In the genomic region with DNA sequence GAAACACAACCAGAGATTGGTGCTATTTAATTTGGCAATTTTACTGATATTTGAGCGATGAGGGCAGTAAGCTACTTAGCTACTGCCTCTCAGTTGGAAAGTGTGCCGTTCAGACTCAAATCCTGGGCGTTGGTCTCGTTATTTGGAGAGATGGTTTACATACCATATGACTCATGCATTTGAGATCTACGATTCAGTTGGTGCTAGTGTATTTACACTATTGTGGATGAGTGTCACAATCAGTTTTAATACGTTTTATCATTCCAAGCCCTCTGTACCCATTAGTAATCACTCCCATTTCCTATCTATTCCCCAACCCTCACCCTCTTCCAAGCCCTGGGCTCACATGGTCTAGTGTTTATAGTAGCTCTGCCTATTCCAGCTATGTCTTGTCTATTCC, we compare ENCODE assay signal across 27 mouse cellular contexts. TPM values are rescaled to one million over a fixed set of nuclear protein-coding genes. Genes with fewer than 3 reads are reported as not detected.
DNase-seq lines count a peak whose midpoint lies in the region; ATAC-seq and TF ChIP-seq lines count a peak whose summit lies in the region.
"Had no signal": no experiment of that assay in that cellular context is flagged by ENCODE, and none has a peak within 500 bp of the region (broad histone marks: within the 10 kb centered on the region; RNA-seq: fewer than 3 reads in every experiment).

No protein-coding gene starts in this region.

- no peak for TF ChIP-seq CTCF in C2C12 (IDR thresholded peaks at IDR 0.05; ENCODE audit: control insufficient read depth, insufficient read depth, insufficient read length)

- H3K79me3 ChIP-seq in C2C12 (ENCODE audit: low read depth) = no peaks in the 10 kb centered on the region

- H3ac ChIP-seq in C2C12 (ENCODE audit: control insufficient read depth, insufficient read length, low read depth) = no peak overlapping the region

- H3K27me3 ChIP-seq in C2C12 (ENCODE audit: control insufficient read depth, insufficient read depth, insufficient read length) = no peaks in the 10 kb centered on the region
- H3K27me3 ChIP-seq in hindbrain, embryonic 13.5 days = no peaks in the 10 kb centered on the region
- no peaks in the 10 kb centered on the region for H3K27me3 ChIP-seq in intestine, embryonic 15.5 days (replicated peaks)
- H3K27me3 ChIP-seq: embryonic facial prominence, embryonic 13.5 days; embryonic facial prominence, embryonic 15.5 days; forebrain, embryonic 12.5 days had no signal

- intact Hi-C loops in gastrocnemius, postnatal 36 days (cut with DNase I) = no loop called here

- H3K4me3 ChIP-seq in C2C12 (ENCODE audit: insufficient read depth, poor library complexity, severe bottlenecking) = no peak overlapping the region
- no peak overlapping the region for H3K4me3 ChIP-seq in hindbrain, embryonic 13.5 days
- H3K4me3 ChIP-seq in intestine, embryonic 15.5 days (replicated peaks) = no peak overlapping the region
- H3K4me3 ChIP-seq: embryonic facial prominence, embryonic 13.5 days; embryonic facial prominence, embryonic 15.5 days; erythroblast, embryonic 14.5 days; forebrain, embryonic 10.5 days; forebrain, embryonic 12.5 days had no signal

- peak; percentile 41 for DNase-seq in heart, adult 11 months
- no peak for DNase-seq in heart, adult 18-20 months
- peak; percentile 13 for DNase-seq in 3134 (ENCODE audit: extremely low read depth, insufficient read length, low spot score)
- DNase-seq in NIH3T3 (ENCODE audit: low read depth) = peak; percentile 68
- DNase-seq in gastrocnemius, postnatal 36 days = no peak
- DNase-seq: adrenal gland, adult 2 months; adrenal gland, postnatal 10 days; adrenal gland, postnatal 25 days; B cell, adult 2 months; cerebellum, adult 11 months; cerebellum, adult 18-20 months; cerebellum, adult 8-10 months; cerebellum, adult 9-11 months; cerebellum, postnatal 14 days; cerebellum, postnatal 36 days; embryo, embryonic 11 days had no signal

- no peaks in the 10 kb centered on the region for H3K9me3 ChIP-seq in hindbrain, embryonic 13.5 days
- no peaks in the 10 kb centered on the region for H3K9me3 ChIP-seq in intestine, embryonic 15.5 days
- H3K9me3 ChIP-seq: embryonic facial prominence, embryonic 13.5 days; embryonic facial prominence, embryonic 15.5 days; forebrain, embryonic 10.5 days; forebrain, embryonic 12.5 days had no signal

- H3K4me1 ChIP-seq in hindbrain, embryonic 13.5 days (replicated peaks) = peaks cover 12% of the 10 kb centered on the region
- no peaks in the 10 kb centered on the region for H3K4me1 ChIP-seq in intestine, embryonic 15.5 days (replicated peaks)
- H3K4me1 ChIP-seq: forebrain, embryonic 10.5 days; forebrain, embryonic 12.5 days had no signal

- no peaks in the 10 kb centered on the region for H3K36me3 ChIP-seq in C2C12 (ENCODE audit: control insufficient read depth, insufficient read depth)
- H3K36me3 ChIP-seq in hindbrain, embryonic 13.5 days = 0 out of 2 replicates have a peak, but pooled peaks cover 4% of the 10 kb centered on the region
- H3K36me3 ChIP-seq in intestine, embryonic 15.5 days = no peaks in the 10 kb centered on the region
- H3K36me3 ChIP-seq: embryonic facial prominence, embryonic 13.5 days; embryonic facial prominence, embryonic 15.5 days; forebrain, embryonic 10.5 days; forebrain, embryonic 12.5 days had no signal

- H3K4me2 ChIP-seq in hindbrain, embryonic 13.5 days = no peak overlapping the region
- no peak overlapping the region for H3K4me2 ChIP-seq in intestine, embryonic 15.5 days (replicated peaks)
- H3K4me2 ChIP-seq: embryonic facial prominence, embryonic 13.5 days; embryonic facial prominence, embryonic 15.5 days; forebrain, embryonic 12.5 days had no signal

- no peak overlapping the region for H3K9ac ChIP-seq in hindbrain, embryonic 13.5 days
- H3K9ac ChIP-seq in intestine, embryonic 15.5 days = no peak overlapping the region
- H3K9ac ChIP-seq: embryonic facial prominence, embryonic 13.5 days; embryonic facial prominence, embryonic 15.5 days; forebrain, embryonic 12.5 days had no signal

- no peak overlapping the region for H3K27ac ChIP-seq in hindbrain, embryonic 13.5 days
- H3K27ac ChIP-seq in intestine, embryonic 15.5 days = no peak overlapping the region
- H3K27ac ChIP-seq: embryonic facial prominence, embryonic 13.5 days; embryonic facial prominence, embryonic 15.5 days; forebrain, embryonic 10.5 days; forebrain, embryonic 12.5 days had no signal

- 90% methylated on average over 6 of the region's 6 CpGs for WGBS in hindbrain, embryonic 13.5 days
- 61% methylated on average over 6 of the region's 6 CpGs for WGBS in intestine, embryonic 15.5 days

- ATAC-seq in hindbrain, embryonic 13.5 days (ENCODE audit: low FRiP score) = no peak
- no peak for ATAC-seq in intestine, embryonic 15.5 days
- ATAC-seq: forebrain, embryonic 14.5 days; forebrain, embryonic 16.5 days had no signal

- H3K79me2 ChIP-seq in C2C12 (ENCODE audit: control insufficient read depth, insufficient read depth) = no peaks in the 10 kb centered on the region

TF ChIP-seq in C2C12, 6 proteins besides CTCF, POLR2A, EP300 and RAD21:
- TF ChIP-seq MYOG (IDR thresholded peaks at IDR 0.05; ENCODE audit: control insufficient read depth, extremely low read depth, insufficient read length) (no peak), CEBPB (IDR thresholded peaks at IDR 0.05; ENCODE audit: low read depth) (peak; percentile 70)

RNA-seq across cellular contexts. Expression of a gene that starts 54.9 kb away (rescaled TPM):
- 10 to 100 TPM; 21.1 to 22.2 TPM for total RNA-seq in heart, adult 18-20 months (2021)
- polyA plus RNA-seq in C2C12 (2012; fragmentation: generic; extraction: Trizol) = not detected
- 10 to 100 TPM in 1 of 2 experiments, 1 to 10 TPM in 1; 8.9 to 12.9 TPM for total RNA-seq in gastrocnemius, postnatal 36 days (2021)
- polyA plus RNA-seq in hindbrain, embryonic 13.5 days (2015; fragmentation: Nextera tagmentation; extraction: Ambion mirVana) = 8.3 and 9.1 TPM in 2 replicates
- 7.0 and 7.8 TPM in 2 replicates for polyA plus RNA-seq in intestine, embryonic 15.5 days (2015; fragmentation: Nextera tagmentation; extraction: Ambion mirVana)
- total RNA-seq: MEL had no signal

RNA-seq across cellular contexts. Expression of a gene that starts 55.1 kb away (rescaled TPM):
- total RNA-seq in heart, adult 18-20 months (2021) = 1 to 10 TPM; 7.1 to 7.2 TPM
- 3.1 TPM for polyA plus RNA-seq in C2C12 (2012; fragmentation: generic; extraction: Trizol)
- total RNA-seq in gastrocnemius, postnatal 36 days (2021) = 1 to 10 TPM; 1.7 to 2.3 TPM
- 14.1 and 14.8 TPM in 2 replicates for polyA plus RNA-seq in hindbrain, embryonic 13.5 days (2015; fragmentation: Nextera tagmentation; extraction: Ambion mirVana)
- 9.8 and 10.5 TPM in 2 replicates for polyA plus RNA-seq in intestine, embryonic 15.5 days (2015; fragmentation: Nextera tagmentation; extraction: Ambion mirVana)

Comparison
In these comparisons a context has a peak if more than half of its experiments do, and no peak if none do; other contexts are left out.
1. DNase-seq: peak in heart, adult 11 months (single experiment), 3134 (single experiment) and NIH3T3 (single experiment); none in heart, adult 18-20 months (0 of 2) and gastrocnemius, postnatal 36 days (0 of 2).